Mouse (Mus musculus) lung, postnatal 0 days (tissue): ENCODE data around the gene Rara.
A peak's percentile ranks its signal among the peaks of the same experiment; 100 is the strongest.

ENCODE experiments used
- CTCF ChIP-seq: IDR thresholded peaks from 2 replicates; pipeline ENCODE4 v1.5.1; 2016; ENCODE audit warnings: antibody characterized with exemption, mild to moderate bottlenecking
- EP300 ChIP-seq: IDR thresholded peaks from 2 replicates; pipeline ENCODE4 v1.6.1; 2016; ENCODE audit warnings: antibody characterized with exemption, mild to moderate bottlenecking, control low read depth

- TF ChIP-seq CTCF, result peak; percentile 55
- no peak for TF ChIP-seq EP300
Measured at GRCm38 (mm10) chr11:98998776-98999175, 71.2 kb downstream of the Rara start.
